Mouse (Mus musculus) MEL (cell line): ENCODE measurements at regions not wholly inside any gene's neighbourhood (a gene's known extent, or its start where the extent isn't known, plus 50 kb on each side); places are given as distances from the start of the nearest gene placed in this dataset.

Experiments
- DNase-seq: peaks from one replicate; pipeline ENCODE4 v3.0.0; 2011; ENCODE audit warnings: low read depth, low spot score
- H3K27ac ChIP-seq: 2 replicates; pipeline ENCODE4 v1.5.1; 2012; ENCODE audit warnings: low read depth, mild to moderate bottlenecking, control low read depth, low read length, moderate library complexity; ENCODE audit not compliant: control insufficient read depth
- H3K27me3 ChIP-seq, 2 experiments: fragments of 150-350 bp in 1 of 2; sonication (generic) in 1 of 2; 2 replicates each; pipeline ENCODE4 v1.6.1; 2012; ENCODE audit warnings: low read length in 2 of 2, mild to moderate bottlenecking in 2 of 2, improper control_type of control experiment in 1 of 2, moderate library complexity in 1 of 2; ENCODE audit not compliant: insufficient read depth in 2 of 2, control insufficient read depth in 1 of 2
- H3K36me3 ChIP-seq, 2 experiments: 2 replicates each; pipeline ENCODE4 v1.6.1; 2012 to 2014; ENCODE audit warnings: low read length in 2 of 2, improper control_type of control experiment in 1 of 2, inconsistent platforms in 1 of 2, mild to moderate bottlenecking in 1 of 2; ENCODE audit not compliant: insufficient read depth in 2 of 2, control insufficient read depth in 1 of 2
- H3K4me1 ChIP-seq, 2 experiments: fragments of 150-350 bp in 1 of 2; sonication (generic) in 1 of 2; 2 replicates each; pipeline ENCODE4 v1.6.1; 2012; ENCODE audit warnings: low read length in 2 of 2, improper control_type of control experiment in 1 of 2, mild to moderate bottlenecking in 1 of 2; ENCODE audit not compliant: insufficient read depth in 2 of 2, control insufficient read depth in 1 of 2
- H3K4me3 ChIP-seq, 2 experiments: fragments of 150-350 bp in 1 of 2; sonication (generic) in 1 of 2; 2 replicates each; pipeline ENCODE4 v1.5.1; 2012; ENCODE audit warnings: low read depth in 2 of 2, low read length in 2 of 2, mild to moderate bottlenecking in 2 of 2, moderate library complexity in 2 of 2, control low read depth in 1 of 2, improper control_type of control experiment in 1 of 2; ENCODE audit not compliant: control insufficient read depth in 1 of 2, insufficient read depth in 1 of 2
- H3K79me2 ChIP-seq: 2 replicates; pipeline ENCODE4 v1.6.1; 2012; ENCODE audit warnings: mild to moderate bottlenecking, low read length, moderate library complexity; ENCODE audit not compliant: control insufficient read depth, poor library complexity, insufficient read depth
- H3K9ac ChIP-seq: 2 replicates; pipeline ENCODE4 v1.6.1; 2012; ENCODE audit warnings: low read depth, mild to moderate bottlenecking, control low read depth, low read length, moderate library complexity; ENCODE audit not compliant: control insufficient read depth, poor library complexity, severe bottlenecking
- H3K9me3 ChIP-seq: fragments of 150-350 bp; sonication (generic); replicated peaks from 2 replicates; pipeline ENCODE4 v1.6.1; 2012; ENCODE audit warnings: mild to moderate bottlenecking, low read length, improper control_type of control experiment, moderate library complexity; ENCODE audit not compliant: insufficient read depth
- BHLHE40 ChIP-seq: IDR thresholded peaks from 2 replicates; pipeline ENCODE4 v1.6.1; 2012; ENCODE audit warnings: low read depth, mild to moderate bottlenecking, inconsistent platforms, low read length, improper control_type of control experiment, borderline replicate concordance
- CHD1 ChIP-seq: IDR thresholded peaks from 2 replicates; pipeline ENCODE4 v1.6.1; 2012; ENCODE audit warnings: low read depth, mild to moderate bottlenecking, inconsistent platforms, low read length, improper control_type of control experiment
- CHD2 ChIP-seq: IDR thresholded peaks from 2 replicates; pipeline ENCODE4 v1.6.1; 2011; ENCODE audit warnings: low read length, improper control_type of control experiment
- CTCF ChIP-seq, 3 experiments: IDR thresholded peaks in 2 of 3; conservative IDR thresholded peaks in 1 of 3; 2 replicates each; pipeline ENCODE4 v1.5.1; 2011 to 2012; ENCODE audit warnings: low read length in 3 of 3, low read depth in 2 of 3, mild to moderate bottlenecking in 2 of 3, improper control_type of control experiment in 1 of 3, inconsistent platforms in 1 of 3, mixed read lengths in 1 of 3, moderate library complexity in 1 of 3; ENCODE audit not compliant: control insufficient read depth in 1 of 3, insufficient read depth in 1 of 3, poor library complexity in 1 of 3, severe bottlenecking in 1 of 3
- EP300 ChIP-seq, 2 experiments: IDR thresholded peaks; 2 replicates each; pipeline ENCODE4 v1.6.1; 2011; ENCODE audit warnings: improper control_type of control experiment in 2 of 2, low read length in 2 of 2, low read depth in 1 of 2, mild to moderate bottlenecking in 1 of 2
- GATA1 ChIP-seq: IDR thresholded peaks from 2 replicates; pipeline ENCODE4 v1.6.1; 2011; ENCODE audit warnings: low read depth, low read length, improper control_type of control experiment
- KAT2A ChIP-seq: conservative IDR thresholded peaks from 2 replicates; pipeline ENCODE4 v1.6.1; 2012; ENCODE audit warnings: low read depth, low read length, improper control_type of control experiment, inconsistent platforms
- MAFK ChIP-seq: IDR thresholded peaks from 2 replicates; pipeline ENCODE4 v1.6.1; 2011; ENCODE audit warnings: low read depth, mild to moderate bottlenecking, low read length, improper control_type of control experiment, borderline replicate concordance
- MAX ChIP-seq: IDR thresholded peaks from 2 replicates; pipeline ENCODE4 v1.6.1; 2011; ENCODE audit warnings: low read length, improper control_type of control experiment
- MAZ ChIP-seq: IDR thresholded peaks from 2 replicates; pipeline ENCODE4 v1.6.1; 2012; ENCODE audit warnings: low read depth, mild to moderate bottlenecking, inconsistent platforms, low read length, improper control_type of control experiment
- MEF2A ChIP-seq: IDR thresholded peaks from 2 replicates; pipeline ENCODE4 v1.6.1; 2014; ENCODE audit warnings: low read depth, mild to moderate bottlenecking, inconsistent platforms, low read length, improper control_type of control experiment; ENCODE audit not compliant: poor library complexity, insufficient replicate concordance, severe bottlenecking; ENCODE audit errors: extremely low read depth
- MYB ChIP-seq: IDR thresholded peaks from 2 replicates; pipeline ENCODE4 v1.6.1; 2011; ENCODE audit warnings: mild to moderate bottlenecking, low read depth, low read length, improper control_type of control experiment
- MYC ChIP-seq: IDR thresholded peaks from 2 replicates; pipeline ENCODE4 v1.6.1; 2011; ENCODE audit warnings: low read depth, mild to moderate bottlenecking, low read length, improper control_type of control experiment, moderate library complexity
- NRF1 ChIP-seq: IDR thresholded peaks from 2 replicates; pipeline ENCODE4 v1.6.1; 2014; ENCODE audit warnings: low read depth, mild to moderate bottlenecking, inconsistent platforms, low read length, improper control_type of control experiment, moderate library complexity; ENCODE audit not compliant: poor library complexity, insufficient read depth, severe bottlenecking
- RCOR1 ChIP-seq: IDR thresholded peaks from 2 replicates; pipeline ENCODE4 v1.6.1; 2012; ENCODE audit warnings: low read depth, mild to moderate bottlenecking, inconsistent platforms, low read length, improper control_type of control experiment
- TAL1 ChIP-seq: IDR thresholded peaks from 2 replicates; pipeline ENCODE4 v1.6.1; 2012; ENCODE audit warnings: mild to moderate bottlenecking, inconsistent platforms, low read length, moderate library complexity, mixed read lengths
- TCF12 ChIP-seq: IDR thresholded peaks from 2 replicates; pipeline ENCODE4 v1.6.1; 2014; ENCODE audit warnings: low read depth, mild to moderate bottlenecking, inconsistent platforms, low read length, improper control_type of control experiment, moderate library complexity
- UBTF ChIP-seq: IDR thresholded peaks from 2 replicates; pipeline ENCODE4 v1.6.1; 2012; ENCODE audit warnings: low read depth, mild to moderate bottlenecking, inconsistent platforms, low read length, improper control_type of control experiment, moderate library complexity, borderline replicate concordance; ENCODE audit not compliant: insufficient read depth
- ZKSCAN1 ChIP-seq: IDR thresholded peaks from 2 replicates; pipeline ENCODE4 v1.6.1; 2012; ENCODE audit warnings: low read depth, mild to moderate bottlenecking, inconsistent platforms, low read length, improper control_type of control experiment, moderate library complexity
- ZNF384 ChIP-seq: IDR thresholded peaks from 2 replicates; pipeline ENCODE4 v1.6.1; 2012; ENCODE audit warnings: low read depth, mild to moderate bottlenecking, inconsistent platforms, low read length, improper control_type of control experiment

DNA sequence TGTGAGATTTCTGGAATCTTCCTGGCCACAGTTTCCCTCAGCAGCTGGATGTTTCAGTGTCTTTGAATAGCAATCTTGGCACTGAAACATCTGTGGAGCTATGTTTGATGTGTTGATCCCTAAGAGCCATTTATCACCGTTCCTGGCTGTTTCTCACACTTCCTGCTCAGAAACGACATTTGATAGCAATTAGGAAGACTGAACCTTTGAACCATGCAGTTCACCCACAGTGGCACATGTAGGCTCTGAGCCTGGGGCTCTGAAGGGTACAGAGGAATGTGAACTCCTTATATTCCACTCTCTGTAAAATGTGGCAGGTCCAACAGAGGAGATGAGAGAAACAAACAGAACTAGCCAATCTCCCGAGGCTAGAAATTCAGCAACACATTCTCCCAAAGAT is 333.4 kb downstream of the Rnd3 start:
- DNase-seq = no peak
- TF ChIP-seq MAZ (no peak), NRF1 (no peak), CTCF (IDR thresholded peaks at IDR 0.05 in 2 of 3, conservative IDR thresholded peaks at IDR 0.05 in 1 of 3; ENCODE audit: control insufficient read depth in 1 of 3, insufficient read depth in 1 of 3, low read depth in 2 of 3, low read length in 3 of 3, poor library complexity in 1 of 3, severe bottlenecking in 1 of 3) (no peak), MAX (no peak), MAFK (no peak), CHD1 (no peak), RCOR1 (no peak), MEF2A (no peak), BHLHE40 (no peak), TAL1 (no peak), EP300 (IDR thresholded peaks at IDR 0.05; ENCODE audit: low read depth in 1 of 2, low read length in 2 of 2) (no peak), KAT2A (no peak), ZKSCAN1 (no peak), GATA1 (no peak), MYB (no peak), ZNF384 (no peak), CHD2 (no peak), TCF12 (no peak), UBTF (no peak), MYC (no peak)

More for the DNA sequence above, 333.4 kb downstream of the Rnd3 start:
- Histone ChIP-seq H3K27ac (no peak overlapping the region), H3K27me3 (no peaks in the 10 kb centered on the region), H3K9ac (no peak overlapping the region), H3K9me3 (no peaks in the 10 kb centered on the region), H3K4me3 (no peak overlapping the region), H3K4me1 (peaks cover 8 to 22% of the 10 kb centered on the region in 2 experiments), H3K36me3 (peaks cover 0 to 12% of the 10 kb centered on the region in 2 experiments; a peak in 2 of 4 replicates), H3K79me2 (no peaks in the 10 kb centered on the region)
